Mouse (Mus musculus) heart, adult 2 months (tissue): ENCODE results near the gene Cmah.

ENCODE experiments used
- CTCF ChIP-seq: fragments of 200-600 bp; IDR thresholded peaks from 2 replicates; pipeline ENCODE4 v1.8.1; 2022; ENCODE audit warnings: antibody characterized with exemption, mild to moderate bottlenecking, moderate library complexity
- EP300 ChIP-seq: fragments of 200-500 bp; IDR thresholded peaks from 2 replicates; pipeline ENCODE4 v1.6.1; 2011; ENCODE audit warnings: low read depth, low read length, control low read depth; ENCODE audit not compliant: insufficient read depth
- POLR2A ChIP-seq: fragments of 200-500 bp; IDR thresholded peaks from 2 replicates; pipeline ENCODE4 v1.6.1; 2011; ENCODE audit warnings: mild to moderate bottlenecking, low read depth, low read length, control low read depth; ENCODE audit not compliant: insufficient read depth

DNA sequence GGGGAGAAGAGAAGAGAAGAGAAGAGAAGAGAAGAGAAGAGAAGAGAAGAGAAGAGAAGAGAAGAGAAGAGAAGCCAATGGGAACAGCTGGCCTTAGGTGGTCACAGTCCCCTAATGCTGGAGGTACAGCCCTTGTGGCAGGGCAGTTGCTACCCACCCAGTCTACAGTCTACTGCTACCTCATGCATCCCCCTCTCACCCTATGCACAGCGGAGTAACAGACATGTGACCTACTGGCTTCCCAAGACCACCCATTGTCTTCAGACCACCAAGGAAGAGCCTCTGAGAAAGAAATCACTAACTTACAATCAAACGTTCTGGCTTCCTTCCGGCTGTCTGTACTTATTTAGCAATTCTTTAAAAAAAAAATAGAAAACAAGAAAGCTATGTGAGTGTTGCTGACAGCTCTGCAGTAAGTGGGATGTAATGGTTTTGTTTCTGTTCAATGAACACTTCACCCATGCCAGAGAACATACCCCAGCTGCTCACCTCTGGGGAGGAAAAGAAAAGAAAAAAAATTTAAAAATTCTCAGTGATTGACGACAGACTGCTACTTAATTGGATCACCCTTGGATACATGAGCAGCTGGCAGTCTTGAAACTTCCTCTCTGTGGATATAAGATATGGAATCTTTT, 196.5 kb downstream of the Cmah start:
- no peak for TF ChIP-seq POLR2A
- TF ChIP-seq CTCF = no peak
- no peak for TF ChIP-seq EP300
